Mouse (Mus musculus) spleen, adult 2 months (tissue): ENCODE measurements around the gene Pdk1.

Source experiments
- CTCF ChIP-seq: fragments of 200-500 bp; IDR thresholded peaks from 2 replicates; pipeline ENCODE4 v1.5.1; 2011; ENCODE audit warnings: mild to moderate bottlenecking, inconsistent platforms; ENCODE audit not compliant: insufficient read depth, insufficient read length, insufficient replicate concordance; ENCODE audit errors: extremely low read depth
- POLR2A ChIP-seq: fragments of 200-500 bp; IDR thresholded peaks from 2 replicates; pipeline ENCODE4 v1.6.1; 2011; ENCODE audit warnings: low read depth, low read length, inconsistent platforms

GRCm38 (mm10) chr2:71882914-71883651 is 10.1 kb downstream of the Pdk1 start:
- TF ChIP-seq CTCF (no peak), POLR2A (no peak)
